Mouse (Mus musculus) heart, adult 9 months (tissue): ENCODE data around the gene Copg1.
"Not testable (repeated sequence)": the region's sequence is repeated elsewhere in the genome, so short reads cannot be mapped to it uniquely, and the experiment has no call there.

ENCODE experiments used
- DNase-seq, 2 experiments: peaks; one replicate each; pipeline ENCODE4 v3.0.0; 2022; ENCODE audit warnings: low spot score in 2 of 2

Copg1 gene

DNA sequence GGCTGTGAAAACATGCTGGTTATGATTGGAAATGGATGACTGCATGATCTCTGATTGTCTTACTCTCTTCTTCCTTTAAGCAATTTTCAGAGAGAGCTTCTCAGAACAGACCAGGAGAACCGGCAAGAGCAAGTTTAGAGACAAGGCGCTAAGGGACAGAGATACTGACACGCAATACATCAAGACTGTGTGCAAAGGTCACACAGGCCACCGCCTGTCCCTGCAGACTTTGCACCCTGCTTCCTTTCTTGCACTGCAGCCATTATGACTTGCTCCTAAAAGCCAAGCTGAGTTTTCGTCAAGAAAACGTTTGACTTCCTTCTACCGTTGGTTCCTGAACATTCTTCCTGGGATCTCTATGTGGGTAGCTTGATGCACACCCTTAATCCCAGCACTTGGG, 12.1 kb upstream of the Copg1 start:
- DNase-seq, result no peak

DNA sequence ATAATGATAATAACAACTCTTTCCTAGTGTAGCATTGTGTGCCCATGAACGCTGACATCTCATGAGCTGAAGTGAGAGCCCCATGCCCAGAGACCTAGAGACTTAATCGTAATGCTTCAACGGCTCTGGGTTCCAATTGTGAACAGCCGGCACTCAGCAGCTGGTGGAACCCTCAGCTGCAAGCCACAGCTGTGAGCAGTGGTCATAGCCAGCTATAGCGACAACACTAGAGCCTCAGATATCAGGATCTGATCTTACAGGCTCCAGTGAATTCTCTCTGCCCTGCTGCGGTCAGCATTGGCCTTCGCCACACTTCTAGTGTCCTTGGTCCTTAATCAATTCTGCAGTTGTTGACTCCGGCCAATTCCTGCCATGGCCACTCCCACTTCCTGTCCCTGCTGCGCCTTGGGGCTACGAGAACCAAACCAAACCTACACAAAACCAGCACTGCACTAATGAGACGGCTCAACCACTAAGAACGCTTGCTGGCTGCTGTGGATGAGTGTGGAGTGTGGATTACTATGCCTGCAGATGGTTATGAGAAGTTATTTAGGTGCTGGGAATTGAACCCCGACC, 11.5 kb upstream of the Copg1 start:
- peak; percentile 58 to 62 for DNase-seq

DNA sequence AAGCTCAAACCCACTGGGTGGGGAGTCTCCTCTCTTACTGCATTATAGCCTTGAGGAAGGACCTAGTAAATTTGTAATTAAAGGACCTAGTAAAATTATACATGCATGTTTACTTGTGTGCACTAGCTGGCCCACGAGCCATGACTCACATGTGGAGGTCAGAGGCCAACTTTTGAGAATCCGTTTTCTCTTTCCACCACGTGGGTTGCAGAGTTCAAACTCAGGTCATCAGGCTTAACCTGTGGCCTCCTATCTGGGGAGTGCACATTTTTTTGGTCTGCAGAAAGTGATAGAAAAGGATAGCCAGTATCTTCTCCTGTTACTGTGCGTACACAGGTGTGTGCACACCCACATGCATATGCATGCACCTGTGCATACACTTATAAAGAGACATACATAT, 8.6 kb upstream of the Copg1 start:
- DNase-seq, result no peak

DNA sequence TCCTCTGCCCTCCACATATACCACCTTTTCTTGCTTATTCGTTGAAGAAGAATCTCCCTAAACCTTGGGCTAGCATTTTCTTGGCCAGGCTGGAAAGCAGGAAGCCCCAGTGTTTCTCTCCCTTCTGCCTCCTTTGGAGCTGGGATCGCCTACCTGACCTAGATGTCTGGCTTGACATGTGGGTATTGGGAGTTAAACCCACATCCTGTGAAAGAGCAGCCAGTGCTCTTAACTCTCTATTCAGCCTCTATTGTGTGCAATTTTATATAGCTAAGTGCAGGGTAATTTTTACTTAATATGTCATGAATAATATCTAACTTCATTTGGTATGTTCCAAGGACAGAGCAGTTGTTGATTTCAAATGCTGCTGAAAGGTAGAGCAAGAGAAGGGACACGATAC, 8.0 kb upstream of the Copg1 start:
- no peak for DNase-seq

DNA sequence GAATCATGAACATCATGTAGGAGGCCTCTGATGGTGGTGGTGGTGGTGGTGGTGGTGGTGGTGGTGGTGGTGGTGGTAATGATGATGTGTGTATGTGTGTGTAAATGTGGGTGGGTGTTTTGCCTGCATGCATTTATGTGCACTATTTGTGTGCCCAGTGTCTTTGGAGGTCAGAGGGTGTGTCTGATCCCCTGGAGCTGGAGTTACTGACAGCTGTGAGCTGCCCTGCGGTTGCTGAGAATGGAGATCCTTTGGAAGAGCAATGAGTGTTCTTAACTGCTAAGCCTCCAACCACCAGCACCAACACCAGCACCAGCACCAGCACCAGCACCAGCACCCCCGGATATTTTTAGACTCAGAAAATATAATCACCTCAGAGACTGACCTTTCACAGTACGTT, 5.4 kb upstream of the Copg1 start:
- no peak for DNase-seq

DNA sequence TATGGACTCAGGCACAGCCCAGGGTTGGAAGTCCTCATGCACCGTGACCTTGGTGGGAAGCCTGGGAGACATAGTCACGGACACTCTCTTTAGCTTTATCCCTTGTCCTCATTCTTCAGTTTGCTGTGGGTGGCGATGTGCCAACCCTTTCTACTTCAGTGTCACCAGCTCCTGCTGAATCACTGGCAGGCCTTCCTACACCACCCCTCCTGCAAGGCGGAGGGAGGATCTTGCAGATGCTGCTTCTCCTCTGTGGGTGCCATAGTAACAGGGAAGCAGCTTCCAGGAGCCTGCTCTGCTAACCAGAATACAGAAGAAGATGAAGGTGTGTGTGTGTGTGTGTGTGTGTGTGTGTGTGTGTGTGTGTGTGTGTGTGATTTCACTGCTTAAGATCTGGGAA, 4.8 kb upstream of the Copg1 start:
- no peak for DNase-seq

DNA sequence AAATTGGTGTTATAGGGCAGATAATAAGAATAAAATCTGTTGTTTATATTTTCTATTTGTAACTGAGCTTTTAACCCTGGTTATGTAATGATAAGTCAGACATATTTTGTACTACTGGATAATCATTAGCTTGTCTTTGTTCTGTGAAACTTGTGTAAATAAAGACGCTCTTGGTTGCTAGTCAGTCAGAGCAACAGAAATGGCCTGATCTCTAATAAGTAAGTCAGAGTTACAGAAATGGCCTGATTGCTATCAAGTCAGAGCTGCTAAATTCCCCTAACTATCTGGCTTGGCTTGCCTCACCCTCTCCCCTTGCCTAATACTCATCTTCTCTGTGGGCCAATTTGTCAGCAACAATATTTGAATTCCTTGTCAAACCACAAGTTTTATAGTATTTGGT, 893 bp upstream of the Copg1 start:
- no peak for DNase-seq

DNA sequence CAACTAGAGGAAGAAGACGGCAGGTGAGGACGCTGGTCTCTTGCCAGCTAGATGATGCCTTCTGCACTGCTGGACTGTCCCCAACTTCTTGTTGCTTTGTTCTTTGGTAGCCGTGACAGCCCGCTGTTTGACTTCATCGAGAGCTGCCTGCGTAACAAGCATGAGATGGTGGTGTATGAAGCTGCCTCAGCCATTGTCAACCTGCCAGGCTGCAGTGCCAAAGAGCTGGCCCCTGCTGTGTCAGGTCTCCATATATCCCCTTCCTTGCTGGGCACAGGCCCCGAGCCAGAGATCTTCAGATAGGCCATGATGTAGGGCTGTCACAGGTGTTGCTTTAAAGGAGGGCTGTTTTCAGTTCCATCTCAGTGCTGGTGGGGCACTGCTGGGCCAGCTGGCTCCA, 6.3 kb downstream of the Copg1 start:
- no peak for DNase-seq

DNA sequence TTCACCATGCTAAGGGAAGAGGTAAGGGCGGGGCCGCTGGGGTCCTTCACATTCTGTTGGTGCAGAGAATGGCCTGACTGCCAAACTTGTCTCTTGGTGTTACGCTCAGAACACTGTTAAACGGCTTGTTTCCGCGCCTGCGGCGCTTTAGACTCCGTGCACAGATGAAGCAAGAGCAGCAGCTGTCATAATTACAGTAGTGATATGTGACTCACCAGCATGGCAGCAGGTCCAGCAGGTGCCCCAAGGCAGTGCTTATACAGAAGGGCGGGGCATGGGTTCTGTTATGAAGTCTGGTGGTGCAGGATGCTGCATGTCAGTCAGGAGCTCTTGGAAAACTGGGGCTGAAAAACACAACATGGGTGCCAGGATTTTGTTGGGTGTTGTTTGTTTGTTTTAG, 10.4 kb downstream of the Copg1 start:
- no peak for DNase-seq

DNA sequence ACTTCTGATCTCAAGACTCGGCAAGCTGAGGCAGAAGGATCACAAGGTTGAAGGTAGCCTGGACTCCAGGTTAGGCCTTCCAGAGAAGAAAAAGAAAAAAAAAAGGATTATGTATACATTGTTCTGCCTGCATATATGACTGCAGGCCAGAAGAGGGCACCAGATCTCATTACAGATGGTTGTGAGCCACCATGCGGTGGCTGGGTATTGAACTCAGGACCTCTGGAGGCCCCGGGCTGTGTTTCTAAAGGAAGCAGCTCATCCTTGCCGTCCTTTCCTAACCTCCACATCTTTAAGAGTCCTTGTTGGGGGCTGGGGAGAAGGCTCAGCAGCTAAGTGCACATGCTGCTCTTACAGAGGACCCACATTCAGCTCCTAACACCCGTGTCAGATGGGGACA, 19.0 kb downstream of the Copg1 start:
- no peak for DNase-seq

DNA sequence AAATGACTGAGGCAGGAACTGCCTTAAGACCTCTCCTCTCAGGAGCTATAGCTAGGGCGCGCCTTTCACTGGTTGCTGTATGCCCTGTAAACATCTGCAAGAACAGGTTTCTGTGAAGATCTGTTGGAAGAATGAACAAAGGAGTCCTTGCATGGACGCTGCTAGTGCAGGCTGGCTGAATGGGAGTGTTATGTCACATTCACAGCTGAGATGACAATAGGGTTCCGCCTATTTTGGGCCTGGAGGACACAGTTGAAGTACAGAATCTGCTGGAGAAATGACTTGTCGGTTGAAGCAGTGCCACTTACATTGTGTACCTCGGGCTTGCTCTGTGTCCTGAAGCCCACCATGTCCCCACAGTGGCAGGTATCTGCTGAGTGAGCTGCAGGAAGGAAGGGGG, 21.6 kb downstream of the Copg1 start:
- no peak for DNase-seq

DNA sequence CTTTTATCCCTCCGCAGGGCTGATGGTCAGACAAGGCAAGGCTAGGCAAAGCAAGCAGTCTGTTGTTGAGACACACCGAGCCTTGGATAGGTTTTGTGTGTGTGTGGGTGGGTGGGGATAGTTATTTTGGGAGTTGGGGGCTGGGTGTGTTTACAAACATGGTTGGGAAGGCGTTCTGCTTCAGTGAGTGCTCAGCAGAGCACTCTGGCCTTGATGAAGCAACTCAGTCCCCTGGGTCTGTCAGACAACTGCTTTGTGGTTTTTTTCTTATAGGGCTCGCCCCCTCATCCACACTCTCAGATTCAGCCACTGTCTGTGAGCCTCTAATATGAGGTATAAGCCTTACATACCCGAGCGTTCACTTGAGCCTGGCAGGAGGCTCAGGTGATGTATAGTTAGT, 23.9 kb downstream of the Copg1 start:
- no peak for DNase-seq

DNA sequence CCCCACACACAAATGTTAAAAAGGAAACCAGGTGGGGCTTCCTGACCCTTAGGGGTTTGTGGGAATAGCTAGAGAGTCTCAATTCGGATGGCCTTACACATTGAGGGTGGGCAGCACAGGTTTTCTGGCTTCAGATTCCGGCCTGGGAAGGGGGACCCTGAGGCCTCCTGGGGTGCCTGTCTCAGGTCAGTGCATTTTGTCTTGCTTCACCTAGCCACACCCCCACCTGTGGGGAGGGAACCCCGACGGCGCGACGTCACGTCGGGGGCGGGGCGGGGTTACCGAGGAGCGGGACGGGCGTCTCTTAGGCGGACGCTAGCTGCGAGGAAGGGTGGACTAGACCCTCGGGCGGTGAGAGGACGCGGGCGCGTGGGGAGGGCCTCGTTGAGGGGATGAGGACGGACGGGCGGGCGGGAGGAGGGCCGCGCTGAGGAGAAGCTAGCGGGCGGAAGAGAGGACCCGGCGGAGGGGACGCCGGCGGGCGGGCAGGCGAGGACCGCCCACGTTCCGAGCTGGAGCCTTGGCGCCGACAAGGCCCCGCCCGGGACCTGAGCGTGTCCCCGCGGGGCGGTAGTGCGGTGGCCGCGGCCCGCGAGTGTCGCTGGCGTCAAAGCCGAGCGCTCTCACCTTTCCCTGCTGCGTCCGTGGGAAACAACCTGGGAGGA, 26.2 kb downstream of the Copg1 start, which contains the start of gene Hmces:
Gene Hmces, plus strand, starts transcription at position 275 of the 665 bp plus-strand sequence.
- DNase-seq, result peak; percentile 51 to 56

DNA sequence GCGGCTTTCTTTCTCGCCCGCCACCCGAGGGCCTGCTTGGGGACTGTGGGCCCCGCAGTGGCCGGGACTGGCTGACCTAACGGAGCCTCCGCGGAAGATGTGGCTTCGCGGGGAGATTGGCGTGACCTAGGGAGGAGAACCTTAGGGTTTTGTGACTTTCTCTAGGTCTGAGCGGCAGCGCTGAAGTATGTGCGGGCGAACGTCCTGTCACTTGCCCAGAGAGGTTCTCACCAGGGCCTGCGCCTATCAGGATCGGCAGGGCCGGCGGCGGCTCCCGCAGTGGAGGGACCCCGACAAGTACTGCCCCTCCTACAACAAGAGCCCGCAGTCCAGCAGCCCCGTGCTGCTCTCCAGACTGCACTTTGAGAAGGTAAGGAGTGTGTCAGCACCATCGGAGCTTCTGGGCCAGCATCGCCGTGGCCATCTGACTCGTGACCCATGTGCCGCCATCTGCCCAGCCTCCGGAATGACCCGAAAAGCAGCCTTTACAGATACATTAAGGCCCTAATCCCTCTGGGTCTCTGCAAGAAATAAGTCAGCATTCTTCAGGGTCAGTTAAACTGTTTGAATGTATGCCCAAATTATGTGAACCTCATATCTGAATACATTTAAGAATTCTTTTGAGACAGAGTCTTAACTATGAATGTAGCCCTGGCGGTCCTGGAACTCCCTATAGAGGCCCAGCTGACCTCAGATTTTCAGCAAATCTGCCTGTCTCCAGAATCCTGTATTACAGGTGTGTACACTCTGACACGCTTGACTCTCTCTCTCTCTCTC, 26.9 kb downstream of the Copg1 start:
- peak in 1 of 2 experiments; percentile 18 for DNase-seq

DNA sequence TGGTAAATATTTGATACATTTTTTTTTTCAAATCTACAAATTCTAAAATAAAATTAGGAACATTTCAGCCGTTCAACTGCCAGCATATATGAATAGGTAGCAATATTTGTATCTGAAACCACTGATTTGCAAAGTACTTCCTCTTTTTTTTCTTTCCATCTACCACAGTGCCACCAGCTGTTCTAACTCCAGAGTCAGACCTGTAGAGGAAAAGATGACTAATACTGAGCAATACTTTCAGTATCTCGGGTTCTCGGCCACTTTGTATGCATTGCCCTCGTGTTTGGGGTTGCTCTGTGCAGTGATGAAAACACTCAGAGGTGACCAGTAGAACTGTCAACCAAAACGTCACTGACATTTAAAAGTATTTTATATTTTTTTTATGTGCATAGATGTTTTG, 28.3 kb downstream of the Copg1 start:
- DNase-seq, result peak; percentile 14 to 35

DNA sequence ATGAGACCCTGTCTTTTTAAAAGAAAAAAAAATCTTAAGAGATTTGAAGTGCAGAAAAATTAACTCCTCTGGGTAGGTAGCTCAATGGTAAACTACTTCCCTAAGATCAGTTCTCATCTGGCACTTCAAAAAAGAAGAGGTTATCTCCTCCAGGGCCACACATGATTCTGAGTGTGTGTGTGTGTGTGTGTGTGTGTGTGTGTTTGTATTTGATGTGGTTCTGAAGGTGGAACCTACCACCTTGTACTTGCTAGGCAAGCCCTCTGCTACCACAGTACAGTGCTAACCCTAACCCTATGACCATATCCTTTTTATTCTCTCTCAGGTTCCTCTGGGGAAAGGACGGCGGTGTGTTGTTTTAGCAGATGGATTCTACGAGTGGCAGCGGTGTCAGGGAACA, 33.6 kb downstream of the Copg1 start:
- DNase-seq, result no peak

DNA sequence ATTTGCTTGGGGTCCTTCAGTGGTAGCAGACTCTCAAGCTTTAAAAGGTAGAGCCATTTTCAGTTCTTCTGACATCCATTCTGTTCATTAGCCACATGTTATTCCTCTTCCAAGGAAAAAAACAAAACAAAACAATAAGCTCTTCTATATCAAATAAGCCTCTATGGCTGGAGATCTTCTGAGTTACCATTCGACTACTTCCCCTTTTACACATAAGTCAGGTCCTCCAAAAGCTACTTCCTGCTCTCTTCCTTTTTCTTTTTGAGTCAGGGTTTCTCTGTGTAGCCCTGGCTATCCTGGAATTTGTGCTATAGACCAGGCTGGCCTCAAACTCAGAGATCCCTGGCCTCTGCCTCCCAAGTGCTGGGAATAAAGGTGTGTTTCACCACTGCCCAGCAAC, 36.0 kb downstream of the Copg1 start:
- no peak for DNase-seq

DNA sequence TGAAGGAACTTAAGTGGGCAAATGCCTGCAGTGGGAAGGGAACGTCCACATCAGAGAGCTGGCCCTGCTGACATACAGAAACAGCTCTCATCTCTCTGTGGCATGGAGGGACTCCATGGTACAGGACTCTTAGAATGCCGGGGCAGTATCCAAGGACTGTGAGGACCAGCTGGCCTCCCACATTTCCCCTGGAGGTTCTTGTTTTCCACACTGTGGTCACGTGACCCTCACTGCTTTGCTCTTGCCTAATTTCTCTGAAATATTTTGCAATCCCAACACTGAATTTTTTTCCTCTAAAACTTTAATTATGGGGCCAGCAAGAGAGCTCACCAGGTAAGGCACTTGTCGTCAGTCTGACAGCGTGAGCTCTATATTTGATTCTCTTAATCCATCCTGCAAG, 47.4 kb downstream of the Copg1 start:
- DNase-seq, result peak; percentile 52 to 54

DNA sequence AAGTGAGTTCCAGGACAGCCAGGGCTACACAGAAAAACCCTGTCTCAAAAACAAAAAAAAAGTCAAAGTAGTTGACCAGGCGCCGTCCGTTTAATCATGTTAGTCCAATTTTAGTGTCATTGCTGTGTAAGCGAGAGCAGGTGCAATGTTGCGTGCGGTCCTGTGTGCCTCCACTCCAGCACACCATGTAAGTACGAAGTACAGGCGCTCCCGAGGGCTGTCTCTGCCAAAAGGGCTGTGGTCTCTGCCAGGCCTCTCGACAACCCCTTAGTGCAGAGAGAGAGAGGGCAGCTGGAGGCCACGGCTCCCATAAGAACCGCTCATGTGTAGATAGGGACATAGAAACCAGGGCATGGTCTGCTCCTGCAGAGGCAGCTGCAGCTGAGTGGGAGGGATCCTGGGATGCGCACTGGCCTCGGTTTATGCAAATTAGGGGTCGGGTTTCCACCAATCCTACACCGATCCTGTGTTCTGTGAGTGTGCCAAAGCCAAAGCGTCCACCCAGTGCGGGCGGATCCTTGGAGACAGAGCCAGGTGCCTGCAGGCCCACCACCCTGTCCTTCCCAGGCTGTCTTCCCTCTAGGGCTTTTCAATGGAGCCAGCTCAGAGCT, 49.7 kb downstream of the Copg1 start:
- DNase-seq, result peak in 1 of 2 experiments; percentile 7

DNA sequence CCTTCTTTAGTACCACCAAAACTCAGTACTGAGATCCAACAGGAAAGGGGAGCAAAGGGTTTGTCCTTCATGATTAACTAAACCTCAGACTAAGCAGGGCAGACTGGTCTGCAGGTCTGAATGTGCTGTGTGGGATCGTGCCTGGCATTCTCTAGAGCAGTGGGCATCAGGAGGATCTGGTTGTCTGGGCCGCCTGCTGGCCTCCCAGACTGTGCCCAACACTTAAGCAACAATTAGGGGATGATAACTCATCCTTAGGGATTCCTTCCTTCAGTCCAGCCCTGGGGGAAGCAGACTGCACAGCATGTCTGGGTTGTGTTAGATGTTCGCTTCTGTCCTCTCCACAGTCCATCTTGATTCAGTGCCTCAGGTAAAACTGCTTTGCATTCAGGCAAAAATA, 51.3 kb downstream of the Copg1 start:
- no peak for DNase-seq

DNA sequence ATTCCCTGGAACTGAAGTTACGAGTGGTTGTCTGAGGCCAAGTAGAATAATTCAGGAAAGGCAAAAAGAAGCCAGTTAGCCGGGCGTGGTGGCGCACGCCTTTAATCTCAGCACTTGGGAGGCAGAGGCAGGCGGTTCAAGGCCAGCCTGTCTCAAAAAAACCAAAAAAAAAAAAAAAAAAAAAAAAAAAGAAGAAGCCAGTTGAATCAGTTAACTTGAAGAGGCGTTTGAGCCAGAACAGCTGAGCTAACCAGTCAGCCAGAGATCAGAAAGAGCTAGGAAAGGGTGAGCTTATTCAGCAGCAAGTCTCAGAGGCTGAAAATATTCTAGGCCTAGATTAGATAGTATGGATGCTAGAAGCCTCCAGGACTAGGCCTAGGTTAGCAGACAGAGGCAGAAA, 54.6 kb downstream of the Copg1 start:
- DNase-seq, result no peak

DNA sequence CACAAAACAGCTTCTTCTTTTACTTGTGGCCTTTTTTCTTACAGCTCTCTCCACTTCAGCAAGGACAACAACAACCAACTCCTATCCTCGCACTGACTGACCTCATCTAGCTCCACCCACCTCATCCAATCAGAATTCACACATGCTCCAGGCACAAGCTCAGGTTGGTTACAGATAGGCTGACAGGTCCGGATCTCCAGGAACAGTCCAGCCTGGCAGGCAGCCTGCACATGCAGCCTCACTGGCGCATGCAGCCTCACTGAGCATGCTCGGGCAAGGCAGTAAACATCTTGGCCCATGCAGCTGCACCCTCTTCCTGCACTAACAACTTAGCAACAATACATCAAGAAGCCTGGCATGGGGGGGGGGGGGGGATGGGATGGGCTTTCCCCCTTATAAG, 74.8 kb downstream of the Copg1 start:
- DNase-seq, result not testable (repeated sequence)
